Mouse (Mus musculus) heart, adult 2 months (tissue): ENCODE measurements around the gene Grap2.

Experiments used
- EP300 ChIP-seq: fragments of 200-500 bp; IDR thresholded peaks from 2 replicates; pipeline ENCODE4 v1.6.1; 2011; ENCODE audit warnings: low read depth, low read length, control low read depth; ENCODE audit not compliant: insufficient read depth
- POLR2A ChIP-seq: fragments of 200-500 bp; IDR thresholded peaks from 2 replicates; pipeline ENCODE4 v1.6.1; 2011; ENCODE audit warnings: mild to moderate bottlenecking, low read depth, low read length, control low read depth; ENCODE audit not compliant: insufficient read depth

DNA sequence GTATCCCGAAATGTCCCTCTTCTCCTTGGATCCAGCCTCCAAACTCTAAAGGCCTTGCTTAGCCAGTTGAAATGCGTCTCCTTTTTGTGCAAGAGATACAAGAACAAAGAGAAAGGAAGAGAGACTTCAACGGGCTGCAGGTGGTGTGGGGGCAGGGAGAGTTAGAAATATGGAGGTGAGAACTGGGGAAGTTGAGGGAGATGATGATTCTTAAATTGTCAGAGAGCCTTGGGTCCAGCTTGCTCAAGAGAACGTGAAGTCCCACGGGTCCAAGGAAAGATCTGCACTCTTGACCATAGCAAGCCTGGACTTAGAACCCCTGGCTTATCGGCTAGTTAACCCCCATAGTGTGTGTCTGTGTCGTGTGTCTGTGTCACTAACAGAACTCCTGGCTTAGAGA is 783 bp upstream of the Grap2 start:
- TF ChIP-seq POLR2A, result no peak
- TF ChIP-seq EP300, result no peak
